Mouse (Mus musculus): Measurements from ENCODE around the gene Ppp4r4. TPM values are rescaled to one million over a fixed set of nuclear protein-coding genes. Genes with fewer than 3 reads are reported as not detected.

Gene Ppp4r4
- total and polyA plus RNA-seq, 3 experiments: 0.05 TPM; not detected in 2

DNA sequence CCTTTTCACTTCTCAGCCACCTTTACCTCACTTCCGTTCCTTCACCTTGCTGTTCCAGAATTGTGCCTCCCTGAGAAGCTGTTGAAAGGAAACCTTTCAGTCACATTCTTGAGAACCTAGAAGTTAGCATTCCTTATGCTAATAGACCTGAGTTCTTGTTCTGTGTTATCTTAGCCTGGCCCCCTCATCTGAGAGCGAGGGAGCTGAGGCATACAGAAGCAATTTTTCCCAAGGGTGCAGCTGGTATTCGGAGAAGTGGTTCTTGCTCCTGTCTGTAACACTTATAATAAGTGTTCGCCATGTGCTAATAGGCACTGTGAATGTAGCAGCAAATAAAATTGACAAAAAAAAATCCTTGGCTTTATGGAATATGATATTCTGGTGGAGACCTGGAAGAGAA lies 16.4 kb upstream of the Ppp4r4 start:
- peaks cover 3% of the 10 kb centered on the region; the same call in 1 of the 2 replicates for H3K4me1 ChIP-seq (ENCODE audit: insufficient read depth, low read depth, low read length)
- no peaks in the 10 kb centered on the region for H3K27me3 ChIP-seq (ENCODE audit: insufficient read depth, low read length)
- no peak overlapping the region for H3K4me3 ChIP-seq (ENCODE audit: low read depth, low read length)
- peaks cover 7% of the 10 kb centered on the region for H3K9me3 ChIP-seq (replicated peaks)
- TF ChIP-seq GATA2 (IDR thresholded peaks at IDR 0.05; ENCODE audit: borderline replicate concordance, low read depth, low read length) (no peak), GATA1 (IDR thresholded peaks at IDR 0.05; ENCODE audit: borderline replicate concordance, low read length) (no peak), CTCF (IDR thresholded peaks at IDR 0.05; ENCODE audit: low read depth, low read length) (no peak), TAL1 (conservative IDR thresholded peaks at IDR 0.05; ENCODE audit: low read depth, low read length) (no peak), POLR2AphosphoS5 (IDR thresholded peaks at IDR 0.05; ENCODE audit: insufficient replicate concordance, low read depth, low read length) (no peak)
- DNase-seq (ENCODE audit: low spot score): no peak
- H3K36me3 ChIP-seq (replicated peaks): no peaks in the 10 kb centered on the region
- ATAC-seq (ENCODE audit: extremely low read depth, insufficient number of reproducible peaks, low FRiP score, poor library complexity, severe bottlenecking): no peak

DNA sequence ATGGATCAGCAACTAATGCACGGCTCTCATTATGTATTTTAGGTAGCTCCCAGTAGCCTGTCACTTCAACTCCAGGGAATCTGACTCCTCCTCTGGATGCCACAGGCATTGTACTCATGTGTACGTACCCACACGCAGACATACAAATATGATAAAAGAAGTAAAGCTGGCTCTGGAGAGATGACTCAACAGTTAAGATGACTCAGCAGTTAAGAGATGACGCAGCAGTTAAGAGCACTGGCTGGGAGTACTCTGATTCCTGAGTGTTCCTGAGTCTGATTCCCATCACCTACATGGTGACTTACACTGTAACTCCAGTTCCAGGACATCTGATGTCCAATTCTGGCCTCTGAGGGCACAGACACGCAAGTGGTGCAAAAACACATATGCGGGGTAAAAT lies 13.4 kb upstream of the Ppp4r4 start:
- H3K4me3 ChIP-seq (ENCODE audit: low read depth, low read length): no peak overlapping the region
- no peaks in the 10 kb centered on the region for H3K27me3 ChIP-seq (ENCODE audit: insufficient read depth, low read length)
- TF ChIP-seq POLR2AphosphoS5 (IDR thresholded peaks at IDR 0.05; ENCODE audit: insufficient replicate concordance, low read depth, low read length): no peak
- no peak for TF ChIP-seq CTCF (IDR thresholded peaks at IDR 0.05; ENCODE audit: low read depth, low read length)
- no peak for TF ChIP-seq GATA1 (IDR thresholded peaks at IDR 0.05; ENCODE audit: borderline replicate concordance, low read length)
- TF ChIP-seq TAL1 (conservative IDR thresholded peaks at IDR 0.05; ENCODE audit: low read depth, low read length): no peak
- TF ChIP-seq GATA2 (IDR thresholded peaks at IDR 0.05; ENCODE audit: borderline replicate concordance, low read depth, low read length): no peak
- DNase-seq (ENCODE audit: low spot score) (no peak), ATAC-seq (ENCODE audit: extremely low read depth, insufficient number of reproducible peaks, low FRiP score, poor library complexity, severe bottlenecking) (0 out of 2 replicates have a peak, but pooled peaks have one; percentile 36)
- peaks cover 3% of the 10 kb centered on the region; the same call in 1 of the 2 replicates for H3K4me1 ChIP-seq (ENCODE audit: insufficient read depth, low read depth, low read length)
- H3K36me3 ChIP-seq (replicated peaks): no peaks in the 10 kb centered on the region
- peaks cover 7% of the 10 kb centered on the region for H3K9me3 ChIP-seq (replicated peaks)

DNA sequence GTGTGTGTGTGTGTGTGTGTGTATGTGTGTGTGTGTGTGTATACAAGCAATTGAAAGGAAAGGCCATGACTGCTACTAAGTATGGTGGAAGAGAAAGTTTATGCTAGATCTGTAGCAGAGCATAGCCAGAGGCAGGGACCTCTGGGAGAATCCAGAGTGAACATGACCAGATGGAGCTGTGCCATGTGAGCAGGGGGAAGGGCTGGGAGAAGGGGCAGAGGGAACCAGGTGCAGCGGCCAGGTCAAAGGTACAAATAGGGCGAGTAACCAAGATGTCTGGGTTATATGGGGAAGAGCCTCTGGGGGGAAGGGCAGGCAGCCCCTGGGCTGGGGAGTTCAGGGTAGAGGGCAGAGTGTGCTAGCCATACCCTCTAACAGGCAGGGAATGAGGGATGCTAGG lies 1.5 kb upstream of the Ppp4r4 start:
- no peak for TF ChIP-seq GATA2 (IDR thresholded peaks at IDR 0.05; ENCODE audit: borderline replicate concordance, low read depth, low read length)
- no peak for TF ChIP-seq CTCF (IDR thresholded peaks at IDR 0.05; ENCODE audit: low read depth, low read length)
- TF ChIP-seq TAL1 (conservative IDR thresholded peaks at IDR 0.05; ENCODE audit: low read depth, low read length): no peak
- no peak for TF ChIP-seq POLR2AphosphoS5 (IDR thresholded peaks at IDR 0.05; ENCODE audit: insufficient replicate concordance, low read depth, low read length)
- no peak for TF ChIP-seq GATA1 (IDR thresholded peaks at IDR 0.05; ENCODE audit: borderline replicate concordance, low read length)
- Histone ChIP-seq H3K4me3 (ENCODE audit: low read depth, low read length) (no peak overlapping the region), H3K4me1 (ENCODE audit: insufficient read depth, low read depth, low read length) (no peaks in the 10 kb centered on the region), H3K27me3 (ENCODE audit: insufficient read depth, low read length) (no peaks in the 10 kb centered on the region), H3K36me3 (replicated peaks) (no peaks in the 10 kb centered on the region), H3K9me3 (replicated peaks) (peaks cover 20% of the 10 kb centered on the region)
- DNase-seq (ENCODE audit: low spot score) (no peak), ATAC-seq (ENCODE audit: extremely low read depth, insufficient number of reproducible peaks, low FRiP score, poor library complexity, severe bottlenecking) (no peak)

DNA sequence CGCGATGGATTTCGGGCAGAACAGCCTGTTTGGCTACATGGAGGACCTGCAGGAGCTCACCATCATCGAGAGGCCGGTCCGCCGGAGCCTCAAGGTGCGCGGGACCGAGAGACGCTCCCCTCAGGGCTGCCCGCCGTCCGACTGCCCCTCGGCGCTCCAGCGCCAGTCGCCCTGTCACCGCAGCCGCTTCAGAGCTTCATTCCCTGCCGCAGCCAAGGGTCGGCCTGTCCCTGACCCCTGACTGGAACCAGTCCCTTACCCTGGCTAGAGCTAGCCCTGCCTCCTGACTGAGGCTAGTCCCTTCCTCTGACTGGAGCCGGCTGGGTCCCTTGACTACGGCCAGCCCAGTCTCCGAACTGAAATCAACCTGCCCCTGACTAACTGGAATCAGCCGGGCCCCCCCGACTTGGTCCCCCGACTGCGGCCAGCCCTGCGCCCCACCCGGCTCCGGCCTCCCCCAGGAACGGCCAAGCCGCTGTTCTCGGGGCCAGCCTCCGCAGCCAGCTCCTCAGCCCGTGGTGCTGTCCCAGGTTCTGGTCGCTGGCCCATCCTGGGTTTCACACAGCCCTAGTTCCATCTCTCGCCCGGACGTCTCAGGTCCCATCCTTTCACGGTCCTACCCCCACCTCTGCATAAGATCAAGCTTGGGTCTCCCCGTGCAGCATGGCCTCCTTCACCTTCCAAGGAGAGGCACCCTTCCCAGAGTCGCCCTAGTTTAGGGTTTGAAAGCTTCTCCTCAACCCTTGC lies 739 bp downstream of the Ppp4r4 start:
- ATAC-seq (ENCODE audit: extremely low read depth, insufficient number of reproducible peaks, low FRiP score, poor library complexity, severe bottlenecking): no peak
- H3K4me1 ChIP-seq (ENCODE audit: insufficient read depth, low read depth, low read length): no peaks in the 10 kb centered on the region
- no peak for DNase-seq (ENCODE audit: low spot score)
- no peaks in the 10 kb centered on the region for H3K27me3 ChIP-seq (ENCODE audit: insufficient read depth, low read length)
- no peaks in the 10 kb centered on the region for H3K36me3 ChIP-seq (replicated peaks)
- H3K9me3 ChIP-seq (replicated peaks): peaks cover 20% of the 10 kb centered on the region
- TF ChIP-seq TAL1 (conservative IDR thresholded peaks at IDR 0.05; ENCODE audit: low read depth, low read length): no peak
- TF ChIP-seq POLR2AphosphoS5 (IDR thresholded peaks at IDR 0.05; ENCODE audit: insufficient replicate concordance, low read depth, low read length): no peak
- TF ChIP-seq GATA2 (IDR thresholded peaks at IDR 0.05; ENCODE audit: borderline replicate concordance, low read depth, low read length): no peak
- TF ChIP-seq GATA1 (IDR thresholded peaks at IDR 0.05; ENCODE audit: borderline replicate concordance, low read length): no peak
- TF ChIP-seq CTCF (IDR thresholded peaks at IDR 0.05; ENCODE audit: low read depth, low read length): no peak
- peak overlapping the region; percentile 7; the same call in 1 of the 2 replicates for H3K4me3 ChIP-seq (ENCODE audit: low read depth, low read length)

DNA sequence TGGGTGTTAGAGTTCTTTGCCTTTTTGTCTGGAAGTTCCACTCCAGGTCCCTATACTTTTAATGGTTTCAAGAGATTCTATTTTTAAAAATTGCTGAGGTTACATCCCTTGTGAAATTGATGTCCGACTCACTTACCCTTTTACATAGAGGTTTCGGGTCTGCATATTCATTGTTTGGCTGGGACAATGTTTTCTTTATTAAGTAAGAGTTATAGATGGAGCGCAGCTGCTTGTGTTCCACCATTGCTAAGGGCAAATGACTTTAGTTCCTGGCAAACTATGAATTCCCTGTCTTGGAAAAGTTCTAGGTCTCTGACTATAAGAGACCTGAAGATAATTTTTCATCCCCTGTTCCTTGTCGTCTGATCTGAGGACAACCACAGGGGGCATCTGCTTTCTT lies 8.3 kb downstream of the Ppp4r4 start:
- TF ChIP-seq TAL1 (conservative IDR thresholded peaks at IDR 0.05; ENCODE audit: low read depth, low read length) (no peak), CTCF (IDR thresholded peaks at IDR 0.05; ENCODE audit: low read depth, low read length) (no peak), GATA1 (IDR thresholded peaks at IDR 0.05; ENCODE audit: borderline replicate concordance, low read length) (no peak), POLR2AphosphoS5 (IDR thresholded peaks at IDR 0.05; ENCODE audit: insufficient replicate concordance, low read depth, low read length) (no peak), GATA2 (IDR thresholded peaks at IDR 0.05; ENCODE audit: borderline replicate concordance, low read depth, low read length) (no peak)
- Histone ChIP-seq H3K36me3 (replicated peaks) (no peaks in the 10 kb centered on the region), H3K27me3 (ENCODE audit: insufficient read depth, low read length) (no peaks in the 10 kb centered on the region), H3K9me3 (replicated peaks) (no peaks in the 10 kb centered on the region), H3K4me1 (ENCODE audit: insufficient read depth, low read depth, low read length) (no peaks in the 10 kb centered on the region), H3K4me3 (ENCODE audit: low read depth, low read length) (no peak overlapping the region)
- ATAC-seq (ENCODE audit: extremely low read depth, insufficient number of reproducible peaks, low FRiP score, poor library complexity, severe bottlenecking): no peak
- no peak for DNase-seq (ENCODE audit: low spot score)

DNA sequence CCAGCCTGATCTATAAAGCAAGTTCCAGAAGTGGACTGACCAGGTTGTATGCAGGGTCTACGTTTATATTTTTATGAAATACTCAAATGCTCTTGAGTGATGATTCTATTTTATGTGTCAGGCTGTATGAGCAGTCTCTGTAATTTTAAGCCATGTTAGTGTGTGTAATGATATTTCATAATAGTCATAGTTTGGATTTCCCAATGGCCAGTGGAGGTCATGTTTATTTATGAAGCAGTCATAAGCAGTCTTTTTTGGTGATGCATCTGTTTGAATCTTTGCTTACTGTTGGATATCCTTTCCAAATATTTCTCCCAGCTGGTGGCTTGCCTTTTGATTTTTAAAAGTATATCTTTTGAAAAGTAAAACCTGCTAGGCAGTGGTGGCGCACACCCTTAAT lies 11.3 kb downstream of the Ppp4r4 start:
- DNase-seq (ENCODE audit: low spot score): no peak
- no peak overlapping the region for H3K4me3 ChIP-seq (ENCODE audit: low read depth, low read length)

More for the DNA sequence above, 11.3 kb downstream of the Ppp4r4 start:
- no peaks in the 10 kb centered on the region for H3K27me3 ChIP-seq (ENCODE audit: insufficient read depth, low read length)
- TF ChIP-seq TAL1 (conservative IDR thresholded peaks at IDR 0.05; ENCODE audit: low read depth, low read length) (no peak), GATA1 (IDR thresholded peaks at IDR 0.05; ENCODE audit: borderline replicate concordance, low read length) (no peak), CTCF (IDR thresholded peaks at IDR 0.05; ENCODE audit: low read depth, low read length) (no peak), POLR2AphosphoS5 (IDR thresholded peaks at IDR 0.05; ENCODE audit: insufficient replicate concordance, low read depth, low read length) (no peak), GATA2 (IDR thresholded peaks at IDR 0.05; ENCODE audit: borderline replicate concordance, low read depth, low read length) (no peak)
- no peak for ATAC-seq (ENCODE audit: extremely low read depth, insufficient number of reproducible peaks, low FRiP score, poor library complexity, severe bottlenecking)
- no peaks in the 10 kb centered on the region for H3K4me1 ChIP-seq (ENCODE audit: insufficient read depth, low read depth, low read length)
- H3K9me3 ChIP-seq (replicated peaks): no peaks in the 10 kb centered on the region
- no peaks in the 10 kb centered on the region for H3K36me3 ChIP-seq (replicated peaks)
